Mouse (Mus musculus): ENCODE measurements around the gene Ppard.

Gene Ppard

GRCm38 (mm10) chr17:28287980-28288379, 55.5 kb downstream of the Ppard start:
- DNase-seq, result no peak

DNA sequence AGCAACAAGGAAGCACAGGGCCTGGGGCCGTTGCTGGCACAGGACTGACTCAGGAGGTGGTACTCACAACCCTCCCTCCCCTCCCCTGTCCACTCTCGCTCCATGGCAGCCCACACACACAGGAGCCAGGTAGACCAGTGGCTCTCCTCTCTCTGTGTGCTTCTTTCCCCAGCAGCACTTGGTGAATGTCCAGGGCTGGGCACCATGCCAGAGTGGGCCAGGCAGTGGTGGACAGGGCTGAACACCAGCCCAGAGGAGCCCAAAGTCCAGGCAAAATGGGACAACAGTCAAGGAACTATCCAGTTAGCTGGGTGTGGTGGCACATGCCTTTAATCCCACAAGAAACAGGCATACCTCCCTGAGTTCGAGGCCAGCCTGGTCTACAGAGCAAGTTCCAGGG, 57.8 kb downstream of the Ppard start:
- no peak for DNase-seq

- DNase-seq, result no peak
Observed at GRCm38 (mm10) chr17:28290671-28291070, 58.2 kb downstream of the Ppard start.

GRCm38 (mm10) chr17:28291346-28291745, 58.8 kb downstream of the Ppard start:
- no peak for DNase-seq

GRCm38 (mm10) chr17:28293716-28294115, 61.2 kb downstream of the Ppard start:
- DNase-seq, result no peak

- peak; percentile 90 for DNase-seq
Observed at GRCm38 (mm10) chr17:28294449-28295333, 62.2 kb downstream of the Ppard start.

- no peak for DNase-seq
Observed at GRCm38 (mm10) chr17:28298888-28299287, 66.4 kb downstream of the Ppard start.

- DNase-seq, result no peak
Observed at GRCm38 (mm10) chr17:28299669-28300320, 67.3 kb downstream of the Ppard start.

DNA sequence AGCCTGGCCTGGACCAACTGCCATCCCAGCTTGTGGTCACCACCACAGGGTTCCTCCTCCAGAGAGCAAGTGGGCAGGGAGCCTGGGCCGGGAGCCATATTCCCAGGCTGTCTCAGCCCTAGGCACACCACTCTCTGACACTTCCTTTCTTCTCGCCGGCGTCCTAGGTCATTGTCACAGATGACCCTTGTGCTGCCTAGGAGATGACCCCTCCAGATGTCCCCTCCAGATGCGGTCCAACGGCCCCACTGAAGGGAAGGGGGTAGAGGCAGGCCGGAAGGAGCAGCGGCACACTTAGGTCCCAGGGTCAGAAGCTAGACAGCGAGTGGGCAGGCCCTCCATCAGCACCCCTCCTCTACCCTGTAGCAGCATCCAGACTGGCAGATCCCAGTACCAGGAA, 67.8 kb downstream of the Ppard start:
- DNase-seq, result no peak

GRCm38 (mm10) chr17:28300850-28301249, 68.3 kb downstream of the Ppard start:
- DNase-seq, result no peak

- no peak for DNase-seq
Observed at GRCm38 (mm10) chr17:28305172-28305571, 72.7 kb downstream of the Ppard start.

DNA sequence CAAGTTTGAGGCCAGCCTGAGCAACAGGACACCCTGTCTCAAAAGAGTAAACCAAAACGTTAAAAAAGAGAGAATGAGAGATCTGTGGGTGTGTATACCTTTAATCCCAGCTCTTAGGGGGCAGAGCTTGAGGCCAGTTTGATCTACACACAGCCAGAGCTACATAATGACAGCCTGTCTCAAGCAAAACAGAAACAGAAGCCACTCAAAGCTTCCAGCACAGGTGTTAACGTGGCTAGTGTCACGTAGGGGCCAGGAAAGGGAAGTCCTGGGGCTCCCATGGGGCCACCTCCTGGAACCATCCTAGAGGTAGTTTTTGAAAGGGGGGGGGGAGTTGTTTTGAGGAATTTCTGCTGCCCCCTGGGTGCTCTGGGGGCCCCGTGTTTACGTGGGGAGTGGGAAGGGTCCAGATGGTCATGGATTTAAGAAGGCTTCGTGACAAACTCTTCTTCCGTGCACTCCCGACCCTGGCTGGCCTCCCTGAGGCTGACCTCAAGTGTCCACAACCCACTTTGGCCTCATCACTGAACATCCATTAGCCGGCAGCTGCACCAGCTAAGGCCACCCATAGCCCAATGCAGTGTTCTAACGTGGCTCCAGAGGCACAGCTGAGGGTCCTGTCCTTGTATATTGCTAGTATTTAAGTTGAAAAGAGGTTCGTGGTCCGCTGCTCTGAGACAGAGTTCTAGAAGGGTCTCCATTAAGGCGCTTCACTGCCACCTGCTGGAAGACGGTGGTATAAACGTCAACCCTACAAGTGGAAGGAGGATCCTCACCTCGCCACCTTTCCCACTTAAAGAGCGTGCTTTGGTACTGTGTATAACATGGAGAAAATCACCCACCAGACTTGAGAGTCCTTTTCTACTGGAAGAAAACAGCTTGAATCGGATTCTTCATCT, 76.0 kb downstream of the Ppard start:
- peak; percentile 84 for DNase-seq

DNA sequence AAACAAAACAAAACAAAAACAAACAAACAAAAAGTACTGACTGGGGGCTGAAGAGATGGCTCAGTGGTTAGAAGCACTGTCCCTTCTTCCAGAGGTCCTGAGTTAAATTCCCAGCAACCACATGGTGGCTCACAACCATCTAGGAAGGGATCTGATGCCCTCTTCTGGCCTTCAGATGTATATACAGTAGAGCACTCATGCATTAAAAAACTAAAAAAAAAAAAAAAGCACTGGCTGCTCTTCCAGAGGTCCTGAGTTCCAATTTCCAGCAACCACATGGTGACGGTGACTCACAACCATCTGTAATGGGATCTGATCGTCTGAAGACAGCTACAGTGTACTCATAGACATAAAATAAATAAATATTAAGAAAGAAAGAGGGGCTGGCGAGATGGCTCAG, 78.3 kb downstream of the Ppard start:
- DNase-seq, result no peak

GRCm38 (mm10) chr17:28311366-28312132, 79.0 kb downstream of the Ppard start:
- DNase-seq, result no peak

GRCm38 (mm10) chr17:28312232-28313211, 80.0 kb downstream of the Ppard start:
- no peak for DNase-seq

DNA sequence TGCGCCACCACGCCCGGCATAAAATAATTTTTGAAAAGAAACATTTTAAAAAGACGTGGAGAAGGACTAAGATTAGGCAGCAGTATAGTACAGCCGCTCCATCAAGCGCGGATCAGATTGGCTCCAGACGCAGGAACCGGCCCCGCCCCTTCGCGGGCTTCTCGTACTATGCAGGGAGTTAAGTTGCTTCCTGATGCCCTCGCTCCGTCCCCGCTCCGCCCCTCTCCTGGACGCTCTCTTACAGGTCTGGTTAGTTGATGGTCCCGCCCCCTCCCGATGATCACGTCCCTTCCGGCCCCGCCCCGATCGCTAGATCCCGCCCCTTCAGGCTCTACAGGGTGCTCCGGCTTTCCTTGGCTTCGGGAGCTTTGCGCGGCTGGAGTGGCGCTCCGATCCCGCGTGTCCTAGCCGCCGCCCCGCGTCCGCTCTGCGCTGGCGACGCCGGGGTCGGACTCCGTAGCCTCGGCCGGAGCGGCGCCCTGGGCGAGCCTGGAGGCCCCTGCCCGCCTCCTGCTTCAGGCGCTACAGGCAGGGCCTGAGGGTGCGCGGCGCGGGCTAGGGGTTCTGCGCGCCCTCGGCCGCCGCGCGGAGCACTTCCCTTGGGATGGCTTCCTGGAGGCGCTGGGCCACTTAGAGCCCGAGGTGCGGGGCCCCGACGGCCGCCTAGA, 80.8 kb downstream of the Ppard start, which contains the start of gene Fance:
Fance (plus strand) TSS at position 308 of the 668 bp plus-strand sequence.
- peak; percentile 98 for DNase-seq

DNA sequence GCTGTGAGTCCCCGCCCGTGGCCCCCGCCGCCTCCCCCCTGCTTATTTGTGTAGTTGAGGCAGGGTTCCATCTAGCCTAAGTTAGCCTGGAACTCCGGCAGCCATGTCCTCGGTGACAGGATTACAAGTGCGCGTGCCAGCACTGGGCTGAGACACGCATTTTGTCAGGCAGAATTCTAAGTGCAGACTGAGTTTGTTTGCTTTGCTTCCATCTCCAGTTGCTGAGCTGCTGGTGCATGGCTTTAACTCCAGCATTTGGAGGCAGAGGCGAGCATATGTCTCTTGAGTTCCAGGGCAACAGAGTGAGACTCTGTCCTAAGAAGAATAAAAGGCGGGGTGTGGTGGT, 81.4 kb downstream of the Ppard start:
- DNase-seq, result no peak

DNA sequence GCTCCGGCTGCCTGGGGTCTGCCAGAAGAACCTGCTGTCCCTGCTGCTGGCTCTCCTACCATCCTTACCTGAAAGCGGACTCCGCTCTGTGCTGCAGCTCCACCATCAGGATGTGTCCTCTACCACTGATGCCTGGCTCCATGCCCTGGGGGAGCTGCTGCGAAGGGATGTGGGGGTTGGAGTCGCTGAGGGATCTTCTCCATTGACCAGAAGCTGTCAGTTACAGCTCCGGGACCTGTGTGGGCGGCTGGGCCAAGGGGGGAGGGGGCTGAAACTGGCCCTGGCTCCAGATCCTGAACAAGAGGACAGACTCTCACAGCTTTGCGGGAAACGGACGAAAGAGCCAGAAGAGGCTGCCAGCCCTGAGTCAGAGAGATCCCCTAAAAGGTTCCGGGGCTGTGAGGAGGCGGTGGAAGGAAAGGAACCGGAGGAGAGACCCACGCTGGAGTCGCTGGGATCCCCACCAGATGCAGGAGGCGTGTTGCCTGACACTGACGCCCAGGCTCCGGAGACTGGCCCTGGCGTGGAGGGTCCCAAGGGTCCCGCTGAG, 83.2 kb downstream of the Ppard start:
- DNase-seq, result no peak

DNA sequence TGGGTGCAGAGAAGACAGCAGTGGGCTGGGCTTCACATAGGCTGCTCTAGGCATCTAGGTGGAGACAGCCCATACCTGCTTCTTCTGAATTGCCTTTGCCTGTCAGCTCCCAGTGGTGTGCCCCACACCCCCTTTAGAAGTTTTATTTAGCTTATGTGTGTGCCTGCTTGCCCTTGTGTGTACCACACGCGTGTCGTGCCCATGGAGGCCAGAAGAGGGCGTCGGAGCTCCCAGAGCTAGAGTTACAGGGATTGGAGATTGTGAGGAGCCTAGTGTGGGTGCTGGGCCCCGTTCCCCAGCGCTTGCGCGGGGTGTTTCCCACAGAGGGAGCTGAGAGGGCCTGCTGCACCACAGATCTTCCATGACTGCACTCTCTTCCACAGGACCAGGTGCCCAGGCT, 84.0 kb downstream of the Ppard start:
- DNase-seq, result no peak

DNA sequence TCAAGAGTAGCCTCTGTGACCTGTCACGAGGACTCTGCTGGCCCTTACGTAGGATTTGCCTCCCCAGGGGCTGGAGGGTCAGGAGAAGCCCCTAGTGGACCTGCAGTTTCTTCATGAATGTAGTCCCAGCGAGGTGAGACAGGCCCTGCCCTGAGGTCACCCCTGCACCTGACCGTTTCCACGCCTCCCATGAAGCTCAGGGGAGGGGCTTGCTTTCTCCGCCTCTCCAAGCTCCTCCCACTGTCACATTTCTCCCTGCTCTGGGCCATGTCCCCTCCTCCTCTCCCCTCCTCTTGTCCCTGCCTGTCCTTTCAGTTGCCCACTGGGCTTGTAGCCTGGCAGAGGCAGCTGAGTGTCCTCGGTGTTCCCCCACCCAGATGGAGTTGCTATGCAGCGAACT, 84.6 kb downstream of the Ppard start:
- no peak for DNase-seq
